Mouse (Mus musculus): ENCODE data around the gene Fam213b. TPM values are rescaled to one million over a fixed set of nuclear protein-coding genes. Genes with fewer than 3 reads are reported as not detected.

Gene Fam213b
- polyA plus RNA-seq, 1 experiment from 2014 or later = 64.7 TPM

DNA sequence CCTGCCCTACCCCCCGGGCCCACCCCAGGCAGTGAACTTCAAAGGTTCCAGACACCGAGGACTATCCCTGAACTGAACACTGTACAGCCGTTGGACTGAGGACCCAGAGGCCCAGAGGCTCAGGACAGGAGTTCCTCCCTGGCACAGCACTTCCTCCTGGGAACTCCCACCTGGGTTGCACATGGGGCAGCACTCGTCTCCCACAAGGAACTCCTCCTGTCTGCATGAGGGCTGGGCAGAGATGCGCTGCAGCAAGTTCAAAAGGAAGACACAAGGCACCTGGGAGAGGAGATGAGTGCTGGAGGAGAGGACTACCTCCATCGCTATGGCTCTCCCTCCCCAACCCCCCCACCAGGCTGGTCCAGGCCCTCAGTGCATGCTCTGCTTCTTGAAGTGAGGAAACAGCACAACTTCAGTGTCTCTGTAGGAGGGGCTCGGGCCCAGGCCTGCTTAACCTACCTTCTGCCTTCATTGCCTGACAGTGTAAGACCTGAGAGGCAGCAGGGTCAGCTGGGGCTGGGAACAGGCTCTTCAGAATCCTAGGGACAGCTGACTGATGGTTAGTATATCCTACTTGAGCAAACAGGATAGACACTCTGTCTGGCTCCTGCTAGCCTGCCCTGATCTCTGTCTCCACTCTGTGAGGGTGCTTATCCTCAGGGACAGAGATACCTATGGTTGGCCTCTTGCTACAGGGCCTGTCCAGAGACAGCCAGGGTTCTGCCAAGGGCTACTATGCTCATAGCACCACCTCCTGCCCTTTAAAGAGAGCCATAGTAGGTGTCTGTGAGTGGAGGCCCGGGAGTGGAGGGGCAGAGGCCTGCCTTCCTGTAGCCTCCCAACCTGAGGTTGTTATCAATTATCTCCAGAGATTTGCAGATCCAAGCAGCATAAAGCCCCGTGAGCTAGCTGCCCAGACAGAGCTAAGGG is 28.3 kb upstream of the Fam213b start:
- no peak for ATAC-seq (ENCODE audit: low read depth)
- H3K9me3 ChIP-seq (ENCODE audit: control insufficient read depth, low read length) = no peaks in the 10 kb centered on the region
- 68% methylated on average over 9 of the region's 9 CpGs for WGBS
- H3K27ac ChIP-seq (ENCODE audit: low read depth, low read length) = no peak overlapping the region
- no peak overlapping the region for H3K4me2 ChIP-seq (ENCODE audit: low read depth, low read length)
- H3K9ac ChIP-seq (replicated peaks; ENCODE audit: low read depth, low read length) = no peak overlapping the region
- no peaks in the 10 kb centered on the region for H3K4me1 ChIP-seq (ENCODE audit: control insufficient read depth, insufficient read depth, low read length)
- no peak overlapping the region for H3K4me3 ChIP-seq (ENCODE audit: low read depth, low read length)
- H3K36me3 ChIP-seq (ENCODE audit: control insufficient read depth, insufficient read depth, low read length) = no peaks in the 10 kb centered on the region
- H3K27me3 ChIP-seq (ENCODE audit: control insufficient read depth, insufficient read depth, low read length) = no peaks in the 10 kb centered on the region

DNA sequence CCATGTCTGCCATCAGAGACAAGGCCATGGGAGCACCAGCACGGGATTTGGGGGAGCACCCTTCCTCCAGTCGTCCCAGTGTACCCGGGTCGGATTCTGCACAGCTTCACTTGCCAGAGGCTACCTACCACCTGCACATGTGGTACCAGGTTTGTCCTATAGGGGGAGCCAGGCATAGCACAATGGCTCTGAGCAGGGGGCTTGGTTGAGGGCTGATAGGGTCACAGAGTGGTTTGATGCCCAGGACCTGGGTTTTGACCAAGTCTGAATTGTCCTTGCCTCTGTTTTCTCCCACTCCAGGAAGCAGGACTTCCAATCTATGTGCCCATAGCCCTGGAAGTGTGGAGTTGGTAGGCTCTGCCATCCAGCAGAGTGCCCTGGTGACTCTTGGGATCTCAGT is 26.5 kb upstream of the Fam213b start:
- no peaks in the 10 kb centered on the region for H3K27me3 ChIP-seq (ENCODE audit: control insufficient read depth, insufficient read depth, low read length)
- WGBS = 64% methylated on average over 4 of the region's 4 CpGs
- ATAC-seq (ENCODE audit: low read depth) = no peak
- H3K9ac ChIP-seq (replicated peaks; ENCODE audit: low read depth, low read length) = no peak overlapping the region
- no peaks in the 10 kb centered on the region for H3K9me3 ChIP-seq (ENCODE audit: control insufficient read depth, low read length)
- no peak overlapping the region for H3K4me3 ChIP-seq (ENCODE audit: low read depth, low read length)
- no peaks in the 10 kb centered on the region for H3K4me1 ChIP-seq (ENCODE audit: control insufficient read depth, insufficient read depth, low read length)
- H3K4me2 ChIP-seq (ENCODE audit: low read depth, low read length) = no peak overlapping the region
- no peak overlapping the region for H3K27ac ChIP-seq (ENCODE audit: low read depth, low read length)
- no peaks in the 10 kb centered on the region for H3K36me3 ChIP-seq (ENCODE audit: control insufficient read depth, insufficient read depth, low read length)

DNA sequence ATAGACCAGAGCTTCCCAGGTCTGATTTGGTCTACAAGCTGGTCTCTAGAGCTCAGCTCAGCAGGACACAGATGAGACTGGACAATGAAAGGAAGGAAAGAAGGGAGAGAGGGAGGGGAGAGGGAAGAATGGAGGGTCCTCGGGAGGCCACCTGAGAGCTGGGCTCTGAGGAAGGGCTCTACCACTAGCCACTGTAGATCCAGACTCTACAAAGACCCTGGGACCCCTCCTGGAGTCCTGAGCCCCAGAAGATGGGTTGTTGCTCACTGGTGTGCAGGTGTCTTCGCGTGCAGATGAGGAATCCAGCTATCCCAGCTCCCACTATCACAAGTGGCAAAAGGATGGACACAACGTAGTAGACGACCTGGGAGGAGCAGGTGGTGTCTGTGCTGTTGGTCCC is 24.0 kb upstream of the Fam213b start:
- no peaks in the 10 kb centered on the region for H3K36me3 ChIP-seq (ENCODE audit: control insufficient read depth, insufficient read depth, low read length)
- no peak overlapping the region for H3K4me2 ChIP-seq (ENCODE audit: low read depth, low read length)
- H3K4me3 ChIP-seq (ENCODE audit: low read depth, low read length) = no peak overlapping the region
- H3K27ac ChIP-seq (ENCODE audit: low read depth, low read length) = no peak overlapping the region
- no peaks in the 10 kb centered on the region for H3K27me3 ChIP-seq (ENCODE audit: control insufficient read depth, insufficient read depth, low read length)
- 84% methylated on average over 5 of the region's 5 CpGs for WGBS
- ATAC-seq (ENCODE audit: low read depth) = no peak
- no peak overlapping the region for H3K9ac ChIP-seq (replicated peaks; ENCODE audit: low read depth, low read length)
- H3K9me3 ChIP-seq (ENCODE audit: control insufficient read depth, low read length) = no peaks in the 10 kb centered on the region
- H3K4me1 ChIP-seq (ENCODE audit: control insufficient read depth, insufficient read depth, low read length) = no peaks in the 10 kb centered on the region

DNA sequence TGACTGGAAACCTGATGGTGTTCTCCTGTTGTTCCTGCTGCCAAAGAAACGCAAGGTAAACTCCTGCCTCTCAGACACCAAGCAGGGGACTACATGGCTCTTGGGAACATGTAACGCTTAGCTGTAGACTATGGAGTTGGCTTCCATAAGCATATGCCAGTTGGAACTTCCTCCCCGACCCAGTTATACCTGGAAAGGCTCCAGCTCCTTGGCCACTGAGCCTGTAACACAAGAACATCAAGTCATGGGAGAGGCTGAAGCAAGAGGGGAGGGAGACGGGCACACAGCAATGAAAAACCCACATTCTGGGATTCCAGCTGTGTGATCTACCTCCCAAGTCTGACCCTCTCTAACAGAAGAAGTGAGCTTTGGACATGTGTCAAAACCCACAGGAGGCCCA is 23.4 kb upstream of the Fam213b start:
- H3K4me2 ChIP-seq (ENCODE audit: low read depth, low read length) = no peak overlapping the region
- H3K4me1 ChIP-seq (ENCODE audit: control insufficient read depth, insufficient read depth, low read length) = no peaks in the 10 kb centered on the region
- H3K27ac ChIP-seq (ENCODE audit: low read depth, low read length) = no peak overlapping the region
- ATAC-seq (ENCODE audit: low read depth) = no peak
- no peak overlapping the region for H3K4me3 ChIP-seq (ENCODE audit: low read depth, low read length)
- no peaks in the 10 kb centered on the region for H3K36me3 ChIP-seq (ENCODE audit: control insufficient read depth, insufficient read depth, low read length)
- WGBS = 84% methylated on average over 4 of the region's 4 CpGs
- no peaks in the 10 kb centered on the region for H3K27me3 ChIP-seq (ENCODE audit: control insufficient read depth, insufficient read depth, low read length)
- no peaks in the 10 kb centered on the region for H3K9me3 ChIP-seq (ENCODE audit: control insufficient read depth, low read length)
- no peak overlapping the region for H3K9ac ChIP-seq (replicated peaks; ENCODE audit: low read depth, low read length)

DNA sequence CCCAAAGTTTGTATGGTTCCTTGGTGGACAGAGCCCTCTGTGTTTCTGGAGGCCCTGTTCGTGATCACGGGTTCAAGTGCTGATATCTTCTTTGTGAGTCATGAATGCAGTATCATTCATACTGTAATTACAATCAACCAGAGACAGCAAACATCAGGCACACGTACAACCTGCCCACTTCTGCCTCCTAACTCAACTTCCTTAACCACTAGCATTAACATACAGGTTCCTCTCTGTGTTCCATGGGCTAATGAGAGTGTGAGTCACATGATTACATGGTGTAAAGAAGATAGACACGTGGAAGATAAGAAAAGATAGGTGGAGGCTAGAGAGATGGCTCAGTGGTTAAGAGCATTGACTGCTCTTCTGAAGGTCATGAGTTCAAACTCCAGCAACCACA is 17.7 kb upstream of the Fam213b start:
- no peaks in the 10 kb centered on the region for H3K4me1 ChIP-seq (ENCODE audit: control insufficient read depth, insufficient read depth, low read length)
- no peak for ATAC-seq (ENCODE audit: low read depth)
- no peak overlapping the region for H3K4me2 ChIP-seq (ENCODE audit: low read depth, low read length)
- H3K9me3 ChIP-seq (ENCODE audit: control insufficient read depth, low read length) = no peaks in the 10 kb centered on the region
- H3K27me3 ChIP-seq (ENCODE audit: control insufficient read depth, insufficient read depth, low read length) = no peaks in the 10 kb centered on the region
- H3K9ac ChIP-seq (replicated peaks; ENCODE audit: low read depth, low read length) = no peak overlapping the region
- H3K36me3 ChIP-seq (ENCODE audit: control insufficient read depth, insufficient read depth, low read length) = no peaks in the 10 kb centered on the region
- 84% methylated on average over 4 of the region's 4 CpGs for WGBS
- H3K27ac ChIP-seq (ENCODE audit: low read depth, low read length) = no peak overlapping the region
- H3K4me3 ChIP-seq (ENCODE audit: low read depth, low read length) = no peak overlapping the region

DNA sequence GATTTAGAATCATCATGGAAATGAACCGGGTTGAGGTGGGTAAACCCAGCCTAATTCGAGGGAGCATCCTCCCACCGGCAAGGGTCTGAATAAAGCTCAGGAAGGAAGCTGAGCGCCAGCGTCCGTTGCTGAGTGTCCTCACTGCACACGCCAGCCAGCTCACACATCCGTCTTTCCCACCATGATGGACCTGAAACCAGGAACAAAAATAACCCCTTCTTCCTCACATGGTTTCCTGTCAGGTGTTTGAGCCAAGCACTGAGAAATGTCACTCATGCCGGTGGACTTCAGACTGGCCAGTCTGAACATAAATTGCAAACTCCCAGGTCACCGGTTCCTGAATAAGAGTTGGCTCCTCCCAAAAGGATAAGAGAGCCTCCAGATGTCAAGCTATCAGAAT is 16.4 kb upstream of the Fam213b start:
- ATAC-seq (ENCODE audit: low read depth) = no peak
- Histone ChIP-seq H3K4me2 (ENCODE audit: low read depth, low read length) (no peak overlapping the region), H3K4me3 (ENCODE audit: low read depth, low read length) (no peak overlapping the region), H3K9ac (replicated peaks; ENCODE audit: low read depth, low read length) (no peak overlapping the region), H3K4me1 (ENCODE audit: control insufficient read depth, insufficient read depth, low read length) (no peaks in the 10 kb centered on the region), H3K36me3 (ENCODE audit: control insufficient read depth, insufficient read depth, low read length) (no peaks in the 10 kb centered on the region), H3K27me3 (ENCODE audit: control insufficient read depth, insufficient read depth, low read length) (no peaks in the 10 kb centered on the region), H3K9me3 (ENCODE audit: control insufficient read depth, low read length) (no peaks in the 10 kb centered on the region), H3K27ac (ENCODE audit: low read depth, low read length) (no peak overlapping the region)
- WGBS = 79% methylated on average over 10 of the region's 10 CpGs

DNA sequence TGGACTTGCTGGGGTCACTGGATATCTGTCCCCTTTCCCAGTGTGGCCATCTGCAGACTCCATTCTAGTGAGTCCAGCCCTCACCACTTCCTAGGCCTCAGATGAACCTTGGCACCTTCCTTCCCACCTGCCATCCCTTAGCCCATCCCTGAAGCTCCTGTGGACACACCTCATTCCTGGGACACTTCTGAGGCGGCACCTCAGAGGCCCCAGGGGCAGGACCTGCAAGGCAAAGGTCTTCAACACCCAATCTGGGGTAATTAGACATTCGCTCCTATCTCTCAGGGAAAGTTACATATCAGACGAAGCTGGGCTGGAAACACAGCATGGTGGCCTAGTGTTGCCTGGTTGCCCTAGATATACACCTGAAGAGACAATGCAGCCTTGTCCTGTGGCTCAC is 15.8 kb upstream of the Fam213b start:
- no peak for ATAC-seq (ENCODE audit: low read depth)
- no peak overlapping the region for H3K9ac ChIP-seq (replicated peaks; ENCODE audit: low read depth, low read length)
- H3K27me3 ChIP-seq (ENCODE audit: control insufficient read depth, insufficient read depth, low read length) = no peaks in the 10 kb centered on the region
- H3K9me3 ChIP-seq (ENCODE audit: control insufficient read depth, low read length) = no peaks in the 10 kb centered on the region
- H3K36me3 ChIP-seq (ENCODE audit: control insufficient read depth, insufficient read depth, low read length) = no peaks in the 10 kb centered on the region
- no peak overlapping the region for H3K4me2 ChIP-seq (ENCODE audit: low read depth, low read length)
- H3K27ac ChIP-seq (ENCODE audit: low read depth, low read length) = no peak overlapping the region
- H3K4me1 ChIP-seq (ENCODE audit: control insufficient read depth, insufficient read depth, low read length) = no peaks in the 10 kb centered on the region
- WGBS = 88% methylated on average over 3 of the region's 3 CpGs
- H3K4me3 ChIP-seq (ENCODE audit: low read depth, low read length) = no peak overlapping the region

DNA sequence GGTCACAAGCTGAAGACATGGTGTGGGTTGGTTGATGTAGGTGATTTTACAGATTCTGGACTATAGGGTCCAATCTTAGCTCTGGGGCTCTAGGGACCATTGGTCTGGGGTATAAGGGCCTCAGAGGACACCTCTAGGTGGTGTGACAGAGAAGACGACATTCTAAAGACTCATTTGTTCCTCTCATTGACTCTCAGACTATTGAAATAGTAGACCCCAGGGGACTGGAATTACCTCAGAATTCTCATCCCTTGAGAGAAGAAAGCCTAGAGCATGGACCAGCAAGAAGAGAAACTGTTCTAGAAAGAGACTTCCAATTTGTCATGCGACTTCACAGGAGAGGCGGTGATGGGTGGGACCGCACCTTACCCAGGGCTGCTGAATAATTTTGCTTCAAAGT is 15.3 kb upstream of the Fam213b start:
- Histone ChIP-seq H3K9me3 (ENCODE audit: control insufficient read depth, low read length) (no peaks in the 10 kb centered on the region), H3K27me3 (ENCODE audit: control insufficient read depth, insufficient read depth, low read length) (no peaks in the 10 kb centered on the region), H3K36me3 (ENCODE audit: control insufficient read depth, insufficient read depth, low read length) (no peaks in the 10 kb centered on the region), H3K27ac (ENCODE audit: low read depth, low read length) (no peak overlapping the region), H3K4me2 (ENCODE audit: low read depth, low read length) (no peak overlapping the region), H3K4me1 (ENCODE audit: control insufficient read depth, insufficient read depth, low read length) (no peaks in the 10 kb centered on the region), H3K4me3 (ENCODE audit: low read depth, low read length) (no peak overlapping the region), H3K9ac (replicated peaks; ENCODE audit: low read depth, low read length) (no peak overlapping the region)
- 88% methylated on average over 4 of the region's 4 CpGs for WGBS
- no peak for ATAC-seq (ENCODE audit: low read depth)

DNA sequence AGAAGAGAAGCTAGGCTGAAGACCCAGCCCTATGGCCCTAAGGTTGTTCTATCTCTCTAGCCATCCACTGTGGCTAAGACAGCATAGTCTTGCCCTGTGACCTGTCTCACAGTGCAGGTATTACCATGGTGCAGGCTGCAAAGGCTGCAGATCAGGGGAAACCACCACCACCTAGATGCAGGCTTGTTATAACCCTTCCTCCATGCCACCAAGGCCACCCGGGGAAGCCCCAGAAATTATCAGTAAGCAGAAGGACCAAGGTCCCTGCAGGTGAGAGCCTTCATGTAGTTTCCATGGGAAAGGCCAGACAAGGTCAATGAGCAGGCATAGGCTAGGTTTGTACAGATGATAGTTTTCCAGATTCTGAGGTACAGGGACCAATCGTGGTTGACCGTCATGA is 14.9 kb upstream of the Fam213b start:
- Histone ChIP-seq H3K4me2 (ENCODE audit: low read depth, low read length) (no peak overlapping the region), H3K4me1 (ENCODE audit: control insufficient read depth, insufficient read depth, low read length) (no peaks in the 10 kb centered on the region), H3K9ac (replicated peaks; ENCODE audit: low read depth, low read length) (no peak overlapping the region), H3K27me3 (ENCODE audit: control insufficient read depth, insufficient read depth, low read length) (no peaks in the 10 kb centered on the region), H3K9me3 (ENCODE audit: control insufficient read depth, low read length) (no peaks in the 10 kb centered on the region), H3K4me3 (ENCODE audit: low read depth, low read length) (no peak overlapping the region), H3K36me3 (ENCODE audit: control insufficient read depth, insufficient read depth, low read length) (no peaks in the 10 kb centered on the region), H3K27ac (ENCODE audit: low read depth, low read length) (no peak overlapping the region)
- ATAC-seq (ENCODE audit: low read depth) = no peak
- 95% methylated on average over 3 of the region's 3 CpGs for WGBS
